Mouse (Mus musculus) hindbrain, embryonic 14.5 days (tissue): ENCODE results near the gene Tnfrsf13c. TPM values are rescaled to one million over a fixed set of nuclear protein-coding genes. Genes with fewer than 3 reads are reported as not detected.

Source experiments
- ATAC-seq: fragments of 200-750 bp; cut with Nextera tagmentation; 2 replicates; pipeline ENCODE4 v1.8.0; 2017; ENCODE audit warnings: moderate number of reproducible peaks, mild to moderate bottlenecking, moderate TSS enrichment, moderate library complexity; ENCODE audit not compliant: low FRiP score
- DNase-seq: peaks from one replicate; pipeline ENCODE4 v3.0.0-alpha.2; 2015; ENCODE audit warnings: low spot score
- H3K27ac ChIP-seq: fragments of 300-500 bp; sonication (generic); 2 replicates; pipeline ENCODE4 v1.5.1; 2014; ENCODE audit warnings: mild to moderate bottlenecking, moderate library complexity
- H3K27me3 ChIP-seq: fragments of 300-500 bp; sonication (generic); 2 replicates; pipeline ENCODE4 v1.6.1; 2014; ENCODE audit warnings: mild to moderate bottlenecking, low read length, mixed read lengths; ENCODE audit not compliant: control insufficient read depth, insufficient read depth
- H3K36me3 ChIP-seq: fragments of 300-500 bp; sonication (generic); replicated peaks from 2 replicates; pipeline ENCODE4 v1.6.1; 2014; ENCODE audit not compliant: control insufficient read depth, insufficient read depth
- H3K4me1 ChIP-seq: fragments of 300-500 bp; sonication (generic); replicated peaks from 2 replicates; pipeline ENCODE4 v1.6.1; 2014; ENCODE audit warnings: antibody characterized with exemption, low read length, mixed read lengths; ENCODE audit not compliant: control insufficient read depth, insufficient read depth
- H3K4me2 ChIP-seq: fragments of 300-500 bp; sonication (generic); replicated peaks from 2 replicates; pipeline ENCODE4 v1.6.1; 2014; ENCODE audit warnings: mild to moderate bottlenecking, moderate library complexity
- H3K4me3 ChIP-seq: fragments of 300-500 bp; sonication (generic); replicated peaks from 2 replicates; pipeline ENCODE4 v1.5.1; 2014; ENCODE audit warnings: mild to moderate bottlenecking, low read length
- H3K9ac ChIP-seq: fragments of 300-500 bp; sonication (generic); 2 replicates; pipeline ENCODE4 v1.6.1; 2014
- H3K9me3 ChIP-seq: fragments of 300-500 bp; sonication (generic); 2 replicates; pipeline ENCODE4 v1.6.1; 2016; ENCODE audit warnings: low read length; ENCODE audit not compliant: control insufficient read depth
- WGBS: fragments of 180-500 bp; shearing (Covaris S2); extraction: QIAGEN DNeasy Blood & Tissue Kit; methylation state at CpG from one replicate; pipeline ENCODE4 v1.1.7; 2014; 5-methylcytosine and 5-hydroxymethylcytosine counted together
- polyA plus RNA-seq: library from polyadenylated mRNA; unstranded; fragments of >200 nt; fragmentation: Nextera tagmentation; extraction: Ambion mirVana; gene quantifications from 2 replicates; pipeline ENCODE4 v1.2.1, GENCODE M21; 2014

Tnfrsf13c gene
- polyA plus RNA-seq, 1 experiment from 2014 or later = 0.68 TPM

GRCm38 (mm10) chr15:82196300-82196699, 27.9 kb downstream of the Tnfrsf13c start:
- H3K27ac ChIP-seq = no peak overlapping the region
- H3K9me3 ChIP-seq = no peaks in the 10 kb centered on the region
- H3K4me3 ChIP-seq = no peak overlapping the region
- no peak overlapping the region for H3K4me2 ChIP-seq
- WGBS = 81% methylated on average over 12 of the region's 12 CpGs
- H3K36me3 ChIP-seq = peaks cover 95% of the 10 kb centered on the region
- ATAC-seq (no peak), DNase-seq (no peak)
- H3K27me3 ChIP-seq = no peaks in the 10 kb centered on the region
- H3K9ac ChIP-seq = no peak overlapping the region
- no peaks in the 10 kb centered on the region for H3K4me1 ChIP-seq

DNA sequence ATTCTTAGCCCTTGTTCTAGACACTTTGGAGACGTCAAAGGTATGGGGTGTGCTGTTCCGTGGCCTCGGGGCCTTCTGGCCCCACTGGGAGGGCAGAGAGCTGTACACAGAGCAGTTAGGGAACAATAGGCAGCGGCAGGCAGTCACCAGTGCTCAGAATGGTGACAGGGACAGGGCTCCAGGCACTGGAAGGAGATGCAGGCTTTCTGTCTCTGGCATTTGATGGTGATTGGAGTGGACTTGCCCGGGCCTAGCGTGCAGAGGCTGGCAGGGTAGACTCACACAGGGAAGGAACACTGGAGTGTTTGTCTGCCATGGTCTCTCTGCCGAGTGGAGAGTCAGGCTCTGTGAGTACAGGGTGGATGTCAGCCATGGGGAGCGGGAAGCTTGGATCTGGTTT, 31.6 kb downstream of the Tnfrsf13c start:
- no peak for ATAC-seq
- WGBS = 77% methylated on average over 8 of the region's 8 CpGs

DNA sequence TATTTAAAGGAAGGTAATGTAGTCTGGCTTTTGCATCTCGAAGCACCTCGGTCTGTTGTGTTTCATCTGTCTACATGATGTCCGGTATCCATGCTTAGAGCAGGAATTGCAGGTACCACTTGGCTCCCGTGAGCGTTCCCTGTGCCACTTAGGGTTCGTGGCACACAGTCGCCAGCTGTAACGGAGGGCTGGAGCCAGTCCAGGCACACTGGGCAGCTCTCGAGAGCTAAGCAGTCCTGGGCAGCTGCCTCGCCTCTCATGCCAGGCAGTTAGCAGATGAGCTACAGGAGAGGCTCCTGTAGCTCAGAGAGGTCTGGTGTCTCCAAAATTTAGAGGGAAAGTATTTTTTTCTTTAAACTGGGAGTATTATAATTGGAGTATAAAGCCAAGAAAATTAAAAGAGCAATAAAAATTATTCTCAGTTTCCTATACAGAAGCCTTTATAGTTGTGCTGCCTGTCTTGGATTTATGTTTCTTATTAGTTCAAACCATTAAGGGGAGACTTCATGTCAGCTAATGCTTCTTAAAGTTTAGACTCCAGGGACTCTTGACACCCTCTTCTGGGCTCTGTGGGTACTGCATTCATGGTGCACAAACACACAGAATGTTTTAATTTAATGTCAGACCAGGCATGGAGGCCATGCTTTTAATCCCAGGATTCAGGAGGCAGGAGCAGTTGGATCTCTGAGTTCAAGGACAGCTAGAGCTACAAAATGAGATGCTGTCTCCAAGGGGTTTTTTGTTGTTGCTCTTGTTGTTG, 35.5 kb downstream of the Tnfrsf13c start:
- no peaks in the 10 kb centered on the region for H3K27me3 ChIP-seq
- H3K9me3 ChIP-seq = no peaks in the 10 kb centered on the region
- H3K4me3 ChIP-seq = no peak overlapping the region
- H3K36me3 ChIP-seq = peaks cover 94% of the 10 kb centered on the region
- WGBS = 90% methylated on average over 10 of the region's 10 CpGs
- no peak for ATAC-seq
- H3K9ac ChIP-seq = no peak overlapping the region
- no peaks in the 10 kb centered on the region for H3K4me1 ChIP-seq
- no peak overlapping the region for H3K27ac ChIP-seq
- peak; percentile 50 for DNase-seq
- no peak overlapping the region for H3K4me2 ChIP-seq

More for the DNA sequence above, 31.6 kb downstream of the Tnfrsf13c start:
- Histone ChIP-seq H3K36me3 (peaks cover 94% of the 10 kb centered on the region), H3K27me3 (no peaks in the 10 kb centered on the region), H3K9ac (no peak overlapping the region), H3K4me1 (no peaks in the 10 kb centered on the region), H3K4me2 (no peak overlapping the region), H3K9me3 (no peaks in the 10 kb centered on the region), H3K27ac (no peak overlapping the region), H3K4me3 (no peak overlapping the region)
- DNase-seq = no peak

DNA sequence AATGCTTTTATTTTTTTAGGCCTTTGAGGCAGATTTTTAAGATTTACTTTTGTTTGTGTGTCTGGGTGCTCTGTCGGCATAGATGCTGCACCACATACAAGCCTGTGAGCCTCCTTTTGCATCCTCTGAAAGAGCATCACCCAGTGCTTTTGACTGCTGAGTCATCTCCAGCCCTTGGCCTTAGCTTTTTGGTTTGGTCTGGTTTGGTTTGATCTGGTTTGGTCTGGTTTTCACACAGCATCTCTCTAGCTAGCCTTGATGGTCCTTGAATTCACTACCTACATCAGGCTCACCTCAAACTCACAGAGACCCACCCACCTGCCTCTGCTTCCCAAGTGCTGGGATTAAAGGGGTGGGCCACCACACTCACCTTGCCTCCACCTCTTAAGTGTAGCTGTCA, 36.2 kb downstream of the Tnfrsf13c start:
- no peak for ATAC-seq
- H3K4me1 ChIP-seq = no peaks in the 10 kb centered on the region
- H3K9me3 ChIP-seq = no peaks in the 10 kb centered on the region
- no peak overlapping the region for H3K27ac ChIP-seq
- whole genome bisulfite sequencing = 100% methylated on average over 1 of the region's 1 CpGs
- H3K4me2 ChIP-seq = no peak overlapping the region
- no peaks in the 10 kb centered on the region for H3K27me3 ChIP-seq
- no peak overlapping the region for H3K9ac ChIP-seq
- H3K36me3 ChIP-seq = peaks cover 94% of the 10 kb centered on the region
- H3K4me3 ChIP-seq = no peak overlapping the region
- DNase-seq = no peak

- 89% methylated on average over 4 of the region's 4 CpGs for WGBS
- no peak overlapping the region for H3K27ac ChIP-seq
- DNase-seq (no peak), ATAC-seq (no peak)
- H3K4me1 ChIP-seq = no peaks in the 10 kb centered on the region
- H3K27me3 ChIP-seq = no peaks in the 10 kb centered on the region
- H3K4me2 ChIP-seq = no peak overlapping the region
- H3K36me3 ChIP-seq = peaks cover 94% of the 10 kb centered on the region
- no peaks in the 10 kb centered on the region for H3K9me3 ChIP-seq
- no peak overlapping the region for H3K4me3 ChIP-seq
- H3K9ac ChIP-seq = no peak overlapping the region
These were observed 36.8 kb downstream of the Tnfrsf13c start for GRCm38 (mm10) chr15:82187401-82187800.

GRCm38 (mm10) chr15:82186931-82187330, 37.2 kb downstream of the Tnfrsf13c start:
- H3K36me3 ChIP-seq = peaks cover 94% of the 10 kb centered on the region
- no peaks in the 10 kb centered on the region for H3K4me1 ChIP-seq
- no peak overlapping the region for H3K9ac ChIP-seq
- H3K27me3 ChIP-seq = no peaks in the 10 kb centered on the region
- DNase-seq (no peak), ATAC-seq (no peak)
- no peaks in the 10 kb centered on the region for H3K9me3 ChIP-seq
- WGBS = 93% methylated on average over 5 of the region's 5 CpGs
- H3K27ac ChIP-seq = no peak overlapping the region
- no peak overlapping the region for H3K4me3 ChIP-seq
- H3K4me2 ChIP-seq = no peak overlapping the region

DNA sequence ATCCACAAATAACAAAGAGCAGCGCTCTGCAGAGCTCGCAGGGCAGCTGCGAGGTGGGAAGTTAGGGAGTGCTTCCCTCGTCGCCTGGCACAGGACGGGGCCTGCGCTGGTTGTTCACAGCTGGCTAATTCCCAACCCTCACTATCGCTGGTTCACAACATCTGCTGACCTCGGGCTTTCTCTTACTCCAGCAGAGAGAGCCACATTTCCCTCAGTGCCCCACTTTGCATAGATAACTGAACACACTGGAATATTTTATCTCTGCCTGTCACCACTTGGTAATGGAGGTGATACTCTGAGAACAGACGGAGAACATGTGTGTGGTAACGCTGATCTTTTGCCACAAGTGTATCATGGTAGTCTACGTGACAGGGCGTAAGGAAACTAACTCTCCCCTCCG, 38.0 kb downstream of the Tnfrsf13c start:
- no peaks in the 10 kb centered on the region for H3K4me1 ChIP-seq
- no peak overlapping the region for H3K4me2 ChIP-seq
- no peak overlapping the region for H3K4me3 ChIP-seq
- H3K27me3 ChIP-seq = no peaks in the 10 kb centered on the region
- H3K27ac ChIP-seq = no peak overlapping the region
- ATAC-seq (no peak), DNase-seq (no peak)
- 80% methylated on average over 14 of the region's 14 CpGs for WGBS
- no peaks in the 10 kb centered on the region for H3K9me3 ChIP-seq
- peaks cover 98% of the 10 kb centered on the region for H3K36me3 ChIP-seq
- H3K9ac ChIP-seq = no peak overlapping the region

DNA sequence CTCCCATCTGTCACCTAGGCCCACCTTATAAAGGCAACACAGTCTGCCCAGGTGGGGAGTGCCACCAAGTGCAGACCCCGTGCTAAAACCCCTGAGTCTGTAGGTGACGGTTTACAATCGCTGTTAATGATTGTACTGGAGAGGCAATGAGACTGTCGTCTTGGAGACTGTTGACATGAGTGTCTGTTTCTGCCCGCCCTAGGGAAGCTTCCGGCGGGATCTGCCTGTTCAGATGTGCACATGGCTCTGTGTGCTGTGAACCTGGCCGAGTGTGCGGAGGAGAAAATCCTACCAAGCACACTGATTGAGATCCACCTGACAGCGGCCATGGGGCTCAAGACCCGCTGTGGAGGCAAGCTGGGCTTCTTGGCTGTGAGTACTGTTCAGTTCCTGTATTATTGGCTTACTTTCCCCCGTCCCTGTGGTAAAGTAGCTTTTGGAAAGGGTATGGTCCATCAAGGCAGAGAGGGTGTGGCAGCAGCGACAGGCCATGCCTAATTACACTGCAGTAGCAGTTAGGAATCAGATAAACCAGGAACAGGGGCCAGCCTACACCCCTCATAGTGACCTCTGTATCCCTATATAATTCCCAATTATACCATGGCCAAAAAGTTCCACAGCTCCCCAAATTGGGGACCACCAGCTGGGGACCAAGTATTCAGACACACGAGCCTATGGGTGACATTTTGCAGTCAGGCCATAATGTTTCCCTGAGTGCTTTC, 38.9 kb downstream of the Tnfrsf13c start:
- ATAC-seq = no peak
- no peaks in the 10 kb centered on the region for H3K4me1 ChIP-seq
- 88% methylated on average over 14 of the region's 14 CpGs for WGBS
- H3K27ac ChIP-seq = no peak overlapping the region
- no peak overlapping the region for H3K4me2 ChIP-seq
- no peak overlapping the region for H3K4me3 ChIP-seq
- no peak overlapping the region for H3K9ac ChIP-seq
- no peaks in the 10 kb centered on the region for H3K27me3 ChIP-seq
- DNase-seq = no peak
- H3K9me3 ChIP-seq = no peaks in the 10 kb centered on the region
- H3K36me3 ChIP-seq = peaks cover 99% of the 10 kb centered on the region

GRCm38 (mm10) chr15:82184656-82185055, 39.5 kb downstream of the Tnfrsf13c start:
- Histone ChIP-seq H3K4me2 (no peak overlapping the region), H3K4me3 (no peak overlapping the region), H3K27me3 (no peaks in the 10 kb centered on the region), H3K4me1 (no peaks in the 10 kb centered on the region), H3K36me3 (peaks cover 99% of the 10 kb centered on the region), H3K27ac (no peak overlapping the region), H3K9ac (no peak overlapping the region), H3K9me3 (no peaks in the 10 kb centered on the region)
- ATAC-seq = no peak
- no peak for DNase-seq
- WGBS = 92% methylated on average over 10 of the region's 10 CpGs
